Mouse (Mus musculus): ENCODE results near the gene Cep78. TPM values are rescaled to one million over a fixed set of nuclear protein-coding genes. Genes with fewer than 3 reads are reported as not detected.

The Cep78 gene
- 10 to 100 TPM; 11.2 to 11.5 TPM for total RNA-seq (2021)
- long read RNA-seq, experiment 1, transcript Cep78-201 (15 exons, 2,548 nt): major isoform, 18 of 29 reads
- long read RNA-seq, experiment 1, partial matches to known transcripts: 6 of 29 reads
- long read RNA-seq, experiment 1, other reads (novel, unspliced or antisense): 5 of 29 reads
- long read RNA-seq, experiment 2, transcript Cep78-201 (15 exons, 2,548 nt): major isoform, 8 of 15 reads
- long read RNA-seq, experiment 2, partial matches to known transcripts: 1 of 15 reads
- long read RNA-seq, experiment 2, other reads (novel, unspliced or antisense): 6 of 15 reads

GRCm38 (mm10) chr19:15984449-15985171, at the start of gene Cep78:
Gene Cep78 (minus strand): TSS chr19:15984989.
- peak; percentile 95 for DNase-seq

DNA sequence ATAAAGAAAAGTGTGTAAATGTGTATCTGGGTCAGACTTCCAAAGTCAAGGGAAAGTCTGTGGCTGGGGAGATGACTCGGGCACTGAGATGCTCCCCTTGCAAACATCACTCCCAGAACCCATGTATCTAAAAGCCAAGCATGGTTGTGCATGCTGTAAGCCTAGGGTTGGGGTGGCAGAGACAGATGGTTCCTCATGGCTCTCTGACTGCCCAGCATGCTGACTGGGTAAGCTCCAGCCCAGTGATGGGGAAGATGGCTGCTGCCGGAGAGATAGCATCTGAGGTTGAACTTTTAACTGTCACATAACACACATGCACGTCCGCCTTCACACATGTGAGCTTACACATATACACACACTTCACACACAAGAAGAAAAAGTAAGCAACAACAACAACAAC, 46.5 kb upstream of the Cep78 start:
- DNase-seq: no peak

DNA sequence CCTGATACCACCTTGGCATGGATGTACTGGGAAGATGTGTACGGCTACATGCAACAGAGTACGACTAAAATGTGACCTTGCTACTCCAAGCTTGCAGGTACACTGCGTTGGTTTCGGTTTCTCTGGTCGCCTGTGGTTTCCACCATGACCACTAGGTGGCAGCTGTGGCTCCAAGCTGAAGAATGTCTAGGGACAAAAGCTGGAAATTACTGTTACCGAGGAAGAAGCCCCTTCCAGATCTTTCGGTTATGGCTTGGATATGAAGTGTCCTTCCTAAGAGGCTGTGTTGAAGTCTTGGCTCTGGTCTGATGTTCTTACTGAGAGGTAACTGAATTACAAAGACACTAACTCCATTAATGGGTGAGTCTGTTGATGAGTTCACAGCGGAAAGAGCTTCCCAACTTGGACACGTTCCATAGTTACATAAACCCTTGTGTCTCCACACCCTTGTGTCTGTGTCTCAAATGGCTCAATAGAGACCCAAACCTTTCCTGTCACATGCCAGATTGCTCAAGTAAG, 44.5 kb upstream of the Cep78 start:
- peak; percentile 46 for DNase-seq

GRCm38 (mm10) chr19:16028746-16029252, 44.0 kb upstream of the Cep78 start:
- DNase-seq: no peak

- DNase-seq: no peak
Measured at GRCm38 (mm10) chr19:16027876-16028670, 43.3 kb upstream of the Cep78 start.

GRCm38 (mm10) chr19:16026276-16026675, 41.5 kb upstream of the Cep78 start:
- no peak for DNase-seq

GRCm38 (mm10) chr19:16022178-16022577, 37.4 kb upstream of the Cep78 start:
- no peak for DNase-seq

DNA sequence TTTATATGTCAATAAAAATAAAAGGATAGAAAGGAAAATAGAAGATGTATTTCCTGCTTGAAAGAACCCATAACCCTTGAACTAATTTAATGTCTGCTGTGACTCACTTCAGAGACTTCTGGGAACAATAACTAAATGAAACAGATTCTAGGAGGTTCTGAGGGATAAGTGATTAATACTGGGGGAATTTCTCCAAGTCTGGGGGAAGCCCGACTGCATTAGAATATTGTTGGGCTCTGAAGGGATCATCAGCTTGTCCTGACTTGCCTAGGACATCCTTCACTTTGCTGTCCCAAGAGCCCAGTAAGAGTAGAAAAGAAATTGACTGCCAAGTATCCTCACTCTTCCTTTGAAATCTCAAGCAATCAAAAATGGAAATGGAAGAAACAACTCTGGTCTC, 31.4 kb upstream of the Cep78 start:
- no peak for DNase-seq

DNA sequence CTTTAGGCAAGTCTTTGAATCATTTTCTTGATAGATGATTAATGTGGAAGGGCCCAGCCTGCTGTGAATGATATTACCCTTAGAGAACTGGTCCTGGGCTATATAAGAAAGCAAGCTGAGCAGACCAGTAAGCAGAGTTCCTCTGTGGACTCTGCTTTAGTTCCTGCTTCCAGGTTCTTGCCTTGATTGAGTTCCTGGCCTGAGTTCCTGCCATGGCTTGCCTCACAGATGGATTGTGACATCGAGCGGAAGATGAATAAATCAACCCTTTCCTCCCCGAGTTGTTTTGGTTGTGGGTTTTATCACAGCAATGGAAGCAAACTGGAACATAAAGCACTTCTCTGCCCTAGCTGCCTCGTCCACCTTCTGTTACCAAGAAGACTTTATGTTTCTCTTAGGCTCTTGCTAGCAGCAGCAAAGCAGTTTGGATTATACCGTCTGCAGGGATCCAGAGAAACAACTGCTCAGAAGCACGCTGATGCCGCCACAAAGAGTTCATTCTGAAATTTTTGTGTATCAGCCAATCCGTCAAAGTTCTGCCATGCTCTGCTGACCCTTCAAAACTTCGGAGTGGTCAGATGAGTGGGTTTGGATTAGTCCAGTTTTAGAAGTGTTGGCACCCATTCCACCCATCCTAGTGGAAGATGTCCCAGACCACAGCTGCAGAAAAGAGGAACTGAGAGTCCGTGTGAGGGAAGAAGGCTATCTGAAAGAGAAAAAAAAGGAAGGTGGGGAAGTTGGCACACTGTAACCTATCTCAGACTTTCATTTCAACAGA, 30.6 kb upstream of the Cep78 start:
- no peak for DNase-seq

DNA sequence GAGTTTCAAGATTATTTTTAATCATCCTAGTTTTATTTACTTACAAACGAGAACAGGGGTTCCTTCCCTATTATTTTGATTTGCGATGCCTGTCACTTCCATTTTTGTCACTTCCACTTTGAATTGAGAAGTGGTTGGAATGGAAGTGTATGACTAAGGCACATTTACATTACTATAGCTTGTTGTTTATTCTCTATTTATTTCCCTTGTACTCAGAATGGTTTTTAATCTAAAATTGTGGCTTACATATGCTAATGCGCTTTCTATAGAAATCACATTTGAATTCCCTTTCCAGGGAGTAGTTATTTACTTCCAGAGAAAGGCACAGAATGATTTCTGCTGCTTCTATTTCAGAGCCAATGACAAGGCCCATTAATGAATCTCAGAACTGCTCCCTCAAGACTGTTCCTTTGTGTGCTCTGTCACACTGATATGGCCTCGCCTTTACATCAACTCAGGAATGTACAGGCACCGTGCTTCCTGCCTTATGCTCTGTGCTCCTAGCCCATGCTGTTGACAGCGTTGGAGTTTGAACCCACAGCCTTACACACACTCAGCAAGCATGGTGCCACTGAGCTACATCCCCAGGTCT, 25.1 kb upstream of the Cep78 start:
- no peak for DNase-seq

- no peak for DNase-seq
Measured at GRCm38 (mm10) chr19:16009111-16009510, 24.3 kb upstream of the Cep78 start.

- no peak for DNase-seq
Measured at GRCm38 (mm10) chr19:16007131-16007530, 22.3 kb upstream of the Cep78 start.

GRCm38 (mm10) chr19:15998157-15998556, 13.4 kb upstream of the Cep78 start:
- DNase-seq: peak; percentile 77

- peak; percentile 59 for DNase-seq
Measured at GRCm38 (mm10) chr19:15996901-15997564, 12.2 kb upstream of the Cep78 start.

DNA sequence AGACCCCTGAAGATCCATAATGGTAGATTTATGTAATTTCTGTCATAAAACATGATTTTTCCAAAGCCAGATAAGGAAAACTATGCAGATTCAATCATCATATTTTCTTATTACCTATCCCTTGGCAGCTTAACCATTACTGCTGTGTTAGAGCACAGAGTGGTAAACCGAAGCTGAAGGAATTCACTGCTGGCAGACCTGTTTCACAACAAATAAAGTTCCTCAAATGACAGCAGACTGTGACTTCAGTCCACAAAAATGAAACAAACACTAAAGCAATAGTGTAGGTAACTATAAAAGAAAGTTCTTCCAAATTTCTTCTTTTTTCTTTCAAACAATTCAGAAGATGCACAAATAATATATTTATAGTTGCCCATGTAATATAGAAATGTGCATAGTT, 5.3 kb upstream of the Cep78 start:
- DNase-seq: no peak

GRCm38 (mm10) chr19:15985172-15985713, 454 bp upstream of the Cep78 start:
- no peak for DNase-seq

DNA sequence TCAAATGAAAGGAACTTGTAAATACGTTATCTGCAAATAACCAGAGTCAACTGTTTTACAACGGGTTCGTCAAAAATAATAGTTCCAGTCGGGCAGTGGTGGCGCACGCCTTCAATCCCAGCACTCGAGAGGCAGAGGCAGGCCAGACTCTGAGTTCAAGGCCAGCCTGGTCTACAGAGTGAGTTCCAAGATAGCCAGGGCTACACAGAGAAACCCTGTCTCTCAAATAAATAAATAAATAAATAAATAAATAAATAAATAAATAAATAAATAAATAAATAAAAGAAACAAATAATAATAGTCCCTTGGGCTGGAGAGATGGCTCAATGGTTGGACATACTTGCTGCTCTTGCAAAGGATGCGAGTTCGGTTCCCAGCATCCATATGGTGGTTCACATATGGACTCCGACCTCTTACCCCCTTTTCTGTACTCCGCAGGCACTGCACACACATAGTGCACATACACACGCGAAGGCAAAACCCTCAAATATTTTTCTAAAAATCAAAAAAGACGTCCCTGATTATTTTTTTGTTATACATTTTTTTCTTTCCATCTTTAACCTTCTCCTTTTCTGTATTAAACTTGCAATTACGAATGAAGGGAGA, 947 bp downstream of the Cep78 start:
- no peak for DNase-seq

- DNase-seq: no peak
Measured at GRCm38 (mm10) chr19:15982926-15983738, 1.7 kb downstream of the Cep78 start.

DNA sequence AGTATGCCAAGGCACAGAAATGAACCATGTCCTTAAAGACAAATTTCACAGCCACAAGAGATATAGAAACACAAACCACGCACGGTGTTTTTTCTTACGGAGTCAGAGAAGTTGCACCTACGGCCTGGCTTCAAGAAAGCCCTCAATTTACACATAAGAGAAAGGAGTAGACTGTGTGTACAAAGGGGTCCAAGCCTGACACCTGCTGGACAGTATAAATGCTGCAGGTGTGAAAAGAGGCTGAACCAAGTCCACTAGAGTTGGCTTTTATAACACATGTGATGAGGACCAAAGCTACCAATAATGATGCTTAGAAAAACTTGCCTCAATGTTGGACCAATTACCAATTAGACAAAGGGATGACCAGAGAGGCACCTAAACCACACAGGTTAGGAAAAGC, 2.9 kb downstream of the Cep78 start:
- peak; percentile 69 for DNase-seq
